Mouse (Mus musculus) 416B (cell line): ENCODE results near the gene Nanog.
A peak's percentile ranks its signal among the peaks of the same experiment; 100 is the strongest.

ENCODE experiments used
- DNase-seq: peaks from one replicate; pipeline ENCODE4 v3.0.0; 2011; ENCODE audit warnings: low read depth

Nanog gene

GRCm38 (mm10) chr6:122762480-122762879 is 55.2 kb downstream of the Nanog start:
- DNase-seq, result no peak

GRCm38 (mm10) chr6:122762952-122763700 is 55.8 kb downstream of the Nanog start:
- DNase-seq, result peak; percentile 63

- DNase-seq, result peak; percentile 22
These were observed 56.7 kb downstream of the Nanog start for GRCm38 (mm10) chr6:122763844-122764445.
